In genomic region chr5:140617714-140618113, GRCm38 (mm10) we compare ENCODE assay signal across 9 mouse cellular contexts. TPM values are rescaled to one million over a fixed set of nuclear protein-coding genes. Genes with fewer than 3 reads are reported as not detected.
DNase-seq lines count a peak whose midpoint lies in the region; ATAC-seq and TF ChIP-seq lines count a peak whose summit lies in the region.
"Had no signal": no experiment of that assay in that cellular context is flagged by ENCODE, and none has a peak within 500 bp of the region (broad histone marks: within the 10 kb centered on the region; RNA-seq: fewer than 3 reads in every experiment).

No protein-coding gene starts in this region.

- no peak overlapping the region for H3K9ac ChIP-seq in forebrain, embryonic 14.5 days (ENCODE audit: low read length)

- intact Hi-C loops in gastrocnemius, adult 2 months (cut with DNase I), result no loop called here
- intact Hi-C loops in gastrocnemius, postnatal 36 days (cut with DNase I), result loop anchor here (5.0 kb wide), 1 partner anchor 780 kb away; no protein-coding TSS in a partner anchor

- no peak overlapping the region for H3K4me2 ChIP-seq in forebrain, embryonic 14.5 days (ENCODE audit: low read length)

- peak; percentile 41 for DNase-seq in gastrocnemius, adult 2 months
- DNase-seq in gastrocnemius, postnatal 36 days, result no peak
- DNase-seq in 416B (ENCODE audit: low read depth), result peak; percentile 95
- peak; percentile 87 to 89 for DNase-seq in monocyte, adult 2 months (ENCODE audit: low read depth in 1 of 2, low spot score in 2 of 2)
- no peak for DNase-seq in cerebellum, adult 11-12 months
- no peak for DNase-seq in right cerebral cortex, postnatal 14 days
- no peak for DNase-seq in forebrain, embryonic 14.5 days (ENCODE audit: low spot score)

- H3K4me3 ChIP-seq in gastrocnemius, adult 2 months, result no peak overlapping the region
- H3K4me3 ChIP-seq in brown adipose tissue, adult 24 weeks (ENCODE audit: insufficient read depth, low read depth, low read length), result no peak overlapping the region
- H3K4me3 ChIP-seq in forebrain, embryonic 14.5 days (ENCODE audit: low read depth, low read length), result no peak overlapping the region

- ATAC-seq in forebrain, embryonic 14.5 days, result no peak

- WGBS in forebrain, embryonic 14.5 days, result 83% methylated on average over 5 of the region's 5 CpGs

- H3K4me1 ChIP-seq in brown adipose tissue, adult 24 weeks (ENCODE audit: control insufficient read depth, insufficient read depth, insufficient read length, low read length), result peaks cover 4% of the 10 kb centered on the region
- H3K4me1 ChIP-seq in forebrain, embryonic 14.5 days (ENCODE audit: control insufficient read depth, insufficient read depth, low read length), result no peaks in the 10 kb centered on the region

- no peaks in the 10 kb centered on the region for H3K9me3 ChIP-seq in forebrain, embryonic 14.5 days (replicated peaks; ENCODE audit: control insufficient read depth, low read length)

- H3K27me3 ChIP-seq in forebrain, embryonic 14.5 days (replicated peaks; ENCODE audit: control insufficient read depth, insufficient read depth, low read length), result no peaks in the 10 kb centered on the region

- H3K27ac ChIP-seq in gastrocnemius, adult 2 months, result peak overlapping the region; percentile 58
- H3K27ac ChIP-seq in brown adipose tissue, adult 24 weeks (replicated peaks; ENCODE audit: low read depth, low read length), result peak overlapping the region; percentile 90; the same call in 1 of the 2 replicates
- H3K27ac ChIP-seq in forebrain, embryonic 14.5 days (ENCODE audit: low read depth, low read length), result no peak overlapping the region

- peaks cover 43% of the 10 kb centered on the region for H3K36me3 ChIP-seq in forebrain, embryonic 14.5 days (ENCODE audit: control insufficient read depth, insufficient read depth, low read length)

- no peak for TF ChIP-seq CTCF in gastrocnemius, adult 2 months (IDR thresholded peaks at IDR 0.05)

RNA-seq across cellular contexts. Expression of gene Lfng, which starts 10.6 kb away (rescaled TPM):
- 1 to 10 TPM; 3.2 to 6.1 TPM for total RNA-seq in gastrocnemius, adult 2 months (2021)
- total RNA-seq in gastrocnemius, postnatal 36 days (2021), result 1 to 10 TPM; 3.5 to 3.8 TPM
- polyA plus RNA-seq in brown adipose tissue, adult 24 weeks (2012; ENCODE audit: insufficient read depth, insufficient read length, missing spikeins), result 4.6 and 29.0 TPM in 2 replicates
- 30.9 TPM in 2 replicates for polyA plus RNA-seq in forebrain, embryonic 14.5 days (2014; fragmentation: Nextera tagmentation; extraction: Ambion mirVana)

RNA-seq across cellular contexts. Expression of gene Ttyh3, which starts 31.1 kb away (rescaled TPM):
- 1 to 10 TPM; 4.0 to 4.4 TPM for total RNA-seq in gastrocnemius, adult 2 months (2021)
- 1 to 10 TPM; 4.6 to 5.2 TPM for total RNA-seq in gastrocnemius, postnatal 36 days (2021)
- 4.8 and 5.2 TPM in 2 replicates for polyA plus RNA-seq in brown adipose tissue, adult 24 weeks (2012; ENCODE audit: insufficient read depth, insufficient read length, missing spikeins)
- 65.8 and 72.3 TPM in 2 replicates for polyA plus RNA-seq in forebrain, embryonic 14.5 days (2014; fragmentation: Nextera tagmentation; extraction: Ambion mirVana)

RNA-seq across cellular contexts. Expression of gene Grifin, which starts 52.8 kb away (rescaled TPM):
- not detected for total RNA-seq in gastrocnemius, adult 2 months (2021)
- total RNA-seq in gastrocnemius, postnatal 36 days (2021), result not detected
- polyA plus RNA-seq in brown adipose tissue, adult 24 weeks (2012; ENCODE audit: insufficient read depth, insufficient read length, missing spikeins), result not detected in 2 replicates
- 0.38 TPM in 1 of 2 replicates, not detected in the other for polyA plus RNA-seq in forebrain, embryonic 14.5 days (2014; fragmentation: Nextera tagmentation; extraction: Ambion mirVana)
- total RNA-seq: layer of hippocampus, postnatal 14 days had no signal

Comparison
In these comparisons a context has a peak if more than half of its experiments do, and no peak if none do; other contexts are left out.
1. DNase-seq: peak in gastrocnemius, adult 2 months (single experiment), 416B (single experiment) and monocyte, adult 2 months (2 of 2); none in gastrocnemius, postnatal 36 days (0 of 2), cerebellum, adult 11-12 months (single experiment), right cerebral cortex, postnatal 14 days (single experiment) and forebrain, embryonic 14.5 days (single experiment).